Mouse (Mus musculus) G1E-ER4 (cell line): ENCODE results near the gene Tmem82. TPM values are rescaled to one million over a fixed set of nuclear protein-coding genes. Genes with fewer than 3 reads are reported as not detected.

Experiments used
- GATA1 ChIP-seq: IDR thresholded peaks from one replicate; pipeline ENCODE4 v1.8.0; 2012; ENCODE audit warnings: low read length, inconsistent platforms
- polyA plus RNA-seq: library from polyadenylated mRNA; stranded (reverse); fragments of >175 nt; gene quantifications from 2 replicates; pipeline ENCODE4 v1.2.3, GENCODE M21; 2012

Gene Tmem82
- polyA plus RNA-seq, 1 experiment = not detected

DNA sequence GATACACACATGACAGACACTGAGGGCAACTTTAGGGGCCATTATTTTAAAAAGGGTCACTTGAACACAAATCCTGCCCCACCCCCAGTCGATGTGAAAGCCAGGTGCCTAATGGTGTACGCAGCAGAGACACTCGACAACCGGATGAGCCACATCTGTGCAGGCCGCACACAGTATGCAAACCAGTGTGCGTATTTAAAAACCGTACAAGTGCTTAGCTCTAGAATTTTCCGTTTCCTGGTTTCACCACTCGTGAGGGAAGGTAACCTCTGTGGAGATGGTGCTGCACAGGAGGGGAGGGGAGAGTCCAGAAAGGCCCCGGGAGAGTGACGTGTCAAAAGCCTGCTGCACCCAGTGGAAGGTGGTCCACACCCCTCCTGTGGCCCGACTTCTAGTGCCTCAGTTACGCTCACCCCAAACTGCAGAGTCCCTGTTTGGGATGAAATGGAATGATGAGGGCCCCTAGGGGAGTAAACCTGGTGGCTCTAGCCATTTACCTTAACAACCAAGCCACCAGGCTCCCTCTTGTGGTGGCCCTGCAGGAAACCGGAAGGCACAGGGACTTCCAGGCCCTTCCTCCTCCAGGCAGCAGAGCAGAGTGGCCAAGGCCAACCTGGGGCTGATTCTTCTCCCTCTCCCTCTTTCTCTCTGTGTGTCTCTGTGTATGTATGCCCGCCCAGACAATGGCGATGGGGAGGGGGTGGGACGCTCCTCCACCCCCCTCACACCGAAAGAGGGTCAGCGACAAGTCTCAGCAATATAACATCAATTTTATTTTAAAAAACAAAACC, 6.7 kb upstream of the Tmem82 start:
- TF ChIP-seq GATA1 = no peak

- no peak for TF ChIP-seq GATA1
Observed at GRCm38 (mm10) chr4:141624134-141624533, 5.7 kb upstream of the Tmem82 start.

DNA sequence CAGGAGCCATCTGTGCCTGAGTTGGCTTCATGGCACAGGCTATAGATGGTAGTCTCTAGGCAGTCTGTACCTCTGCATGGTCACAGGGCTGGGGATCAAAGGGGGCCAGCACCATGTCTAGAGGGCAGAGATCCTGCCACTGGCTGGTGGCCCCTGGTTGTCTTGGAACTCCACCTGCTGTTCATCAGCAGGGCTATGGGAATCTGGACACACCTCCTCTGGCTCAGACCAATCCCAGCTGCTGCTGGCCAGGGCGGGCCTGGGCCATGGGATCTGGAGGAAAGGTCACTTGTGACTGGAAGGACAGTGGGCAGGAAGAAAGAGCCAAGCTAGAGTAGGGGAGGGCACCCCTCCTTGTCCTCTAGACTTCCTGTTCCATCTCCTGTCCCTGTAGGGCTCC, 5.2 kb upstream of the Tmem82 start, which contains the start of gene Slc25a34:
Gene Slc25a34 (minus strand): TSS at position 156 of the 400 bp plus-strand sequence.
- no peak for TF ChIP-seq GATA1

DNA sequence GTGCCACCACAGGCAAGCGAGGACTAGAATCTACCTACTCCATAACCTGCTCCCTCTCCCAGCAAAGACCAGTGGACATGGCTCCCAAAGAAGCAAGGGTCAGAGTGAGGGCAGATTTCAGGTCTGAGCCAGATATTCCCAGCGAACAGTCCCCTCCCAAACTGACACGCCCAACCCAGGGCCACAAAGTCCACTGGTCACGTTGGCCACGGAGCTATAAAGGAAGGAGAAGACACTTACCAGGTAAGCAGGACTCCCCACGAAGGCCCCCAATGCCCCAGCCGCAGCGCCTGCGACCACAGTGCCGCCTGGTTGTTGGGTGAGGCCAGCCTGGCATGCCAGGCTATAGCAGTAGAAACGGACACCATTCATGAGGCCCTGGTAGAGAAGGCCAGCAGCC, 4.6 kb upstream of the Tmem82 start:
- no peak for TF ChIP-seq GATA1

- TF ChIP-seq GATA1 = no peak
Observed at GRCm38 (mm10) chr4:141622580-141622979, 4.1 kb upstream of the Tmem82 start.

- no peak for TF ChIP-seq GATA1
Observed at GRCm38 (mm10) chr4:141622091-141622490, 3.7 kb upstream of the Tmem82 start.

GRCm38 (mm10) chr4:141621297-141621696, 2.9 kb upstream of the Tmem82 start:
- TF ChIP-seq GATA1 = no peak

- TF ChIP-seq GATA1 = no peak
Observed at GRCm38 (mm10) chr4:141619299-141619883, 958 bp upstream of the Tmem82 start.

DNA sequence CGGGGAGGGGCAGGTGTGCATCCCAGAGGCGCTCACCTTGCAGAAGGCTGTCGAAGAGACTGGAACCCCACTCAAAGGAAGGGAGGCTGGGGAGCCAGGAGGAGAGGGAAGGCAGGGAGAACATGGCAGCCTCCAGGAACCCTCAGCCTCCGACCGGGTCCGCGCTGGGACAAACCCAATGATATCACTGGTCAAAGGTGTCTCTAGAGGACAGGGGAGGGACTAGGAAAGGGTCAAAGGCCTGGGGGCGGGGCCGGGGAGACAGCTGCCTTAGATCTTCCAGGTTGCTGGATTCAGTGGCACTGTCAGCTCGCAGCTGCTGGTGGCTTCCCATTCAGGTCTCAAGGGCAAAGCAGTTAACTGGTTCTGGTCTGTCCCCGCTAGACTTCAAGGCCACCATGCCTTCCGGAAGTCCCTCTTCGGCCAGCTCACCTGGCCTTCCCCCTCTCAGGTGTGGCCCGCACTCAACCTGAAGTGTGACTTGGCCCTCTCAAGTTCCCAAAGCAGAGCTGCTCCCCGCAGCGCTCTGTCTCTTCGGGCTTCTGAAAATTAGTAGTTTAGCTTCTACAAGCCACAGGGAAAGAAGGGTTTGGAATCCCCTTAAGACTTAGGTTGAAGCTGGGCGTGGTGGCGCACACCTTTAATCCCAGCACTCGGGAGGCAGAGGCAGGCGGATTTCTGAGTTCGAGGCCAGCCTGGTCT, 419 bp downstream of the Tmem82 start:
- no peak for TF ChIP-seq GATA1

DNA sequence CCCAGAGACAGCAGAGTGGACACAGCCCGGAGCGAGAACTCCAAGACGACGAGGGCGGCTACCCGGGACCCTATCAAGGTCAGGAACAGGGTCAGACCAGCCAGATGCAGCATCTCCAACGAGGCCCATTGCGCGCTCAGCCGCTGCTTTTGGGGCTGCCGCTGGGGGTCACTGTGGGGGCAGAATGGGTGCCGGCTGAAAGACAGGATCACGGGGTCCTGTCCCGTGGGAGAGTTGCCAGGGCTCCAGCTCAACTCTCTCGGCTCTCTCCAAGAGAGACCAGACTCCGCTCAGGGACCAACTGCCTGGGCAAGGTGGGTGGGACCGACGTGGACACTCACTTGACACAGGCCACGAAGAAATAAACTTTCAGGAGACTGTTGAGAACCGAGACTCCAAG, 1.1 kb downstream of the Tmem82 start:
- TF ChIP-seq GATA1 = no peak

GRCm38 (mm10) chr4:141616811-141617210, 1.6 kb downstream of the Tmem82 start:
- TF ChIP-seq GATA1 = no peak

DNA sequence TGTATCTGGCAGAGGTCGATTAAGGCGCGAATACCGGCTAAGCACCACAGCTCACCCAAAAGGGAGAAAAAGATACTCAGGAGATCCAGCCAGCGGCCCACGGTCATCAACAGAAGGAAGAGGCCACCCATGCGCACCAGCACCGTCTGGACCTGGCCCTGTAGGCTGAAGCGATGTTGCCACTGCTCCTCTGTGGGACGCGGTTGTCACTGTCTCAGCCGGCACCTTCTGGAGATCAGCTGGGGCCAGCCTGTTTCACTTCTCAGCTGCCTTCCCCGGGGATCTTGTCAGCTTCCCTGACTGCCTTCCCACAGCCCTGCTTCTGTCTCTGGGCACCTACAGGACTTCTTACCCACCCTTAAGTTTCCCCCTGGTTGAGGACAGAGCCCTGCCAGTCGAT, 3.5 kb downstream of the Tmem82 start:
- no peak for TF ChIP-seq GATA1

GRCm38 (mm10) chr4:141609538-141609937, 8.9 kb downstream of the Tmem82 start:
- TF ChIP-seq GATA1 = no peak

DNA sequence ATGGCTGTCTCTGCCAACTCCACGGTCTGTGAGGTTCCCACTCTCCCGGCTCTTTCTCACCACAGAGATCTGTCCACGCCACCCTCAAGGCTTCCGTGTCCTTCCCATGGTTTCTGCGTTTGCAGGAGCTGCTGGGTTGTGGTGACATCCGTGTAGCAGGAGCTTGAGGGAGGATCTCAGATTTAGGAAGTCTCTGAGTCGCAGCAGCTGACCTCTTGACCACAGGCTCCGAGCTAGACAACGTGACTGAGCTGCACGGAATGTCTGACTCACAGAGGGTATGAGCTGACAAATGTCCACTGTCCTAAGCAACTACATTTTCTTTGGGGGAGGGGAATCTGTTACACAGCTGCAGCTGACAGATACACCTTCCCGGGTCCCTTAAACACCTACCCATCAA, 12.6 kb downstream of the Tmem82 start, which contains the start of gene Fblim1:
Gene Fblim1 (minus strand): TSS at position 236 of the 400 bp plus-strand sequence.
- no peak for TF ChIP-seq GATA1

- TF ChIP-seq GATA1 = no peak
Observed at GRCm38 (mm10) chr4:141605421-141605820, 13.0 kb downstream of the Tmem82 start.

DNA sequence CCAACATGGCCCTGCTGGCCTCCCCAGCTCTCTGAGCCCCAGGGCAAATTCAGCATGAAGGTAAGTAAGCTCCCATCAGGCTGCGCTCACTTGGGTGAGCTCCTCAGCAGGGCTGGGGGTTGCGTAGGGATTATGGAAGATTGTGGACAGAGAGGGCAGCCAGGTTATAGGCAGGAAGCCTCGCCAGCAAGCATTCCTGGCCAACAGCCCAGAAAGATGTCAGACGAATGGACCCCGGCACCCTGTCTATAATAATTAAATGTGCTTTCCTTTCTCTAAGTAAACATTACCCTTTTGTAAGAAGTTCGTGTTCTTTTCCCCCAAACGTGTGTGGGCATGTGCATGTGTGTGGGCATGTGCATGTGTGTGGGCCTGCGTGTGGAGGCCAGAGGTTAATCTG, 13.9 kb downstream of the Tmem82 start:
- TF ChIP-seq GATA1 = no peak
